Mouse (Mus musculus) stomach, postnatal 0 days (tissue): ENCODE measurements around the gene Oasl2.

Source experiments
- CTCF ChIP-seq: IDR thresholded peaks from 2 replicates; pipeline ENCODE4 v1.5.1; 2016; ENCODE audit warnings: antibody characterized with exemption, low read depth, mild to moderate bottlenecking, moderate library complexity
- EP300 ChIP-seq: optimal IDR thresholded peaks from 2 replicates; pipeline ENCODE3; 2016; ENCODE audit warnings: antibody characterized with exemption

DNA sequence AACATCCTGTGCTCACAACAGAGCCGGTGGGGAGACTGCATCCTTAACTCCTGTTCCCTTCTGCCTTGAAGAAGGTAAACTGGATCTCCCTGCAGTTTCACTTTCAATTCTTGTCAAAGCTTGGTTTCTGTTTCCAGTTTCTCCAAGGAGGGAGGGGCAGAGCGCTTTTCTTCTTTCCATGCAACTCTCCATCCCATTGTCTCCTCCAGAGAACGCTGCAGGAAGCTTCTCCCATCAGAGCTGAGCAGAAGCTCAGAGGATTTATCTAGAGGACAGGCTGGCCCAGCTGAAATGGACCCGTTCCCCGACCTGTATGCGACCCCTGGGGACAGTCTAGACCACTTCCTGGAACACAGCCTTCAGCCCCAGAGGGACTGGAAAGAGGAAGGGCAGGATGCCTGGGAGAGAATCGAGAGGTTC, 648 bp downstream of the Oasl2 start:
- 0 out of 2 replicates have a peak, but pooled peaks have one; percentile 3 for TF ChIP-seq CTCF
- TF ChIP-seq EP300, result no peak
